Mouse (Mus musculus): Measurements from ENCODE around the gene Ntpcr. TPM values are rescaled to one million over a fixed set of nuclear protein-coding genes. Genes with fewer than 3 reads are reported as not detected.

The Ntpcr gene
- polyA plus RNA-seq, 1 experiment from 2014 or later = 19.8 TPM

DNA sequence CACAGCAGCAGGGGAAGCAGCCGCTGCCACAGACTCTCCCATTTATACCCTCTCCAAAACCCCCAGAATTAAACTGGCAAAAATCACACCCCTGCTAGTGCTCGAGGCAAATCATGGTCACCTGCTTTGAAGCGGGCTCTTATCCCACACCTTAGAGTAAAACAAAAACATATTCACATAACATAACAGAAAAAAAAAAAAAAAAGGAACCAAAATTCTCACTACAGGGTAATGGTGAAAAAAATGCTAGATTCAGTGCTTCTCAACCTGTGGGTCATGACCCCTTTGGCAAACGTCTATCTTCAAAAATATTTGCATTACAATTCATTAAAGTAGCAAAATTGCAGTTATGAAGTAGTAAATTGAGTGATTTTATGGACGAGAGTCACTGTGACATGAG lies 2.8 kb upstream of the Ntpcr start:
- 82% methylated on average over 5 of the region's 5 CpGs for WGBS
- Histone ChIP-seq H3K9ac (no peak overlapping the region), H3K4me2 (replicated peaks) (no peak overlapping the region), H3K27me3 (no peaks in the 10 kb centered on the region), H3K9me3 (replicated peaks) (no peaks in the 10 kb centered on the region), H3K36me3 (no peaks in the 10 kb centered on the region), H3K4me1 (peaks cover 2% of the 10 kb centered on the region; the same call in 1 of the 2 replicates), H3K4me3 (no peak overlapping the region), H3K27ac (no peak overlapping the region)
- no peak for ATAC-seq (ENCODE audit: low FRiP score)

DNA sequence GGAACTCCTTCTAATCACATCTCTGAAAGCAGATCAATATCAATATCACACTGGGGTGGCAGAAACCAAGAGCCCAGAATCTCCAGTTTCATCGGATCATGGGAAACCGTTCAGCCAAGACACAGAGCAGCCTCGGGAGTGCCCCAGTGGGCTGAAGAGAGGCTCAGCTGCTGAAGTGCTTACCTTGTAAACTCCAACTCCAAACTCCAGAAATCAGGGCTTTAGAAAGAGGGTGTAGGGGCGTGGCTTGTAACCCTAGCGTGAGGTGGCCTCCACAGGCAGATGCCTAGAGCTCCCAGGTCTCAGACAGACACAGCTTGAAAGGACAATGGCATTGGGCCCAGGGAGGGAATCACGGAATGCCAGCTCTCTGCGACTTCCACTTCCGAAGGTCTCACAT lies 2.0 kb upstream of the Ntpcr start:
- no peak for ATAC-seq (ENCODE audit: low FRiP score)
- no peaks in the 10 kb centered on the region for H3K9me3 ChIP-seq (replicated peaks)
- no peak overlapping the region for H3K4me3 ChIP-seq
- WGBS = 55% methylated on average over 8 of the region's 8 CpGs
- H3K27ac ChIP-seq = no peak overlapping the region
- H3K4me2 ChIP-seq (replicated peaks) = no peak overlapping the region
- H3K27me3 ChIP-seq = no peaks in the 10 kb centered on the region
- H3K36me3 ChIP-seq = no peaks in the 10 kb centered on the region
- H3K4me1 ChIP-seq = peaks cover 2% of the 10 kb centered on the region; the same call in 1 of the 2 replicates
- no peak overlapping the region for H3K9ac ChIP-seq

DNA sequence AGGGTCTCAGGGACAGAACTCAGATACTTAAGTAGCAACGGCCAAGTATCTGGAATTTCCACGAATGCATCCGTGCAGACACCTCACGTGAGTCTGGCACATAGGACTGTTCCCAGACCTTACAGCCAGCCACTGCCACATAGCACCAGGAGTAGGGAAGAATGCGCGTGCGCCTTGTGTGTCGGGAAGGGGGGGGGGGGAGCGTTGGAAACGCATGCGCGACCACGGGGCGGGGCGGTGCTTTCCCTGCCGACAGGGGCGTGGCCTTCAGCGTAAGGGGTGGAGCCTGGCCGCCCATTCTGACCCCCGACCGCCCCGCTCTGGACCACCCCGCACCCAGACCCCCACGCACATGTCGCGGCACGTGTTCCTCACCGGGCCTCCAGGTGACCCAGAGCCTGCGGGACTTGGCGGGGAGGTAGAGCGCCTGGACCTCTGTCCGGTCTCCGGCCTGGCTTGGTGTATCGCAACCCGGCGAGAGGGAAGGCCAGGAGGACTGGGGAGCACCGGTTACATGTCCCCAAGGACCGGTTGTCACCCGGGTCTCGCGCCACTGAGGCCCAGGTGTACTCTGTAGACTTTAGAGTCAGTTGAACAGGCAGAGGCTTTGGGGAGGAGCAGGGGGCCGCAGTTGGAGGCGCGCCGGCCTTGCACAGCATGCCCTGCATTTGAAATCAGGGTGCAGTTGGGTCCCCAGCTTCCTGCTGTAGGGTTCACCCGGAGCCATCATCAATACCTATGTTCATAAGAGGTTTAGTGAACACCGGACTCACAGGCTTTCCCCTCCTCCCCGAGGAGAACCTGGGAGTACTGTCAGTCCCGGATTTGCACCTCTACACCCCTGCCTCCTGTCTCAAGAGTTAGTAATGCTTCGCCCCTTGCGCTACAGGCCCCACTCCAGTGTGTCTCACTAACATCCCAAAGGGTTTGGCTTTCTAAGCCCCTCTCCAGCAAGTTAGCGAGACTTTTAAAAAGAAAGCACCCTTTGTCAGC lies 4.5 kb downstream of the Ntpcr start:
- Histone ChIP-seq H3K27me3 (no peaks in the 10 kb centered on the region), H3K36me3 (no peaks in the 10 kb centered on the region), H3K9me3 (replicated peaks) (no peaks in the 10 kb centered on the region), H3K4me1 (peaks cover 9% of the 10 kb centered on the region; the same call in 1 of the 2 replicates), H3K9ac (peak overlapping the region; percentile 75), H3K4me2 (replicated peaks) (peak overlapping the region; percentile 72), H3K4me3 (peak overlapping the region; percentile 68), H3K27ac (no peak overlapping the region)
- ATAC-seq (ENCODE audit: low FRiP score) = peak; percentile 95
- 8% methylated on average over 50 of the region's 52 CpGs for WGBS

DNA sequence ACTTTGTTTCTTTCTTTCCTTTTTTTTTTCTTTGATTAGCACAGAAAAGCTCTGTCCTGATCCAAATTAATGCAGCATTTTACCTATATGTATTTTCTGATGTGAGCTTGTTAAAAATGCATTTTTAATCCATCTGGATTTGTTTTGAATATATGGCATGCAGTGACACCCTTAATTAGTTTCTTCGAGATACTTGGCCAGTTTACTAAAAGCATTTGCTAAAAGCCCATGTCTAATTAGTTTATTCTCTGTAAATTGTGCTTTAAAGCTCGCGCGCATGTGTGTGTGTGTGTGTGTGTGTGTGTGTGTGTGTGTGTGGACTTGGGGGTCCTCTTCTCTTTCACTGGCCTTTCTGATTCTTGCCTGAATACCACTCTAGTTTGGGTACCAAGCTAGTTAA lies 9.2 kb downstream of the Ntpcr start:
- ATAC-seq (ENCODE audit: low FRiP score) = no peak
- no peaks in the 10 kb centered on the region for H3K9me3 ChIP-seq (replicated peaks)
- H3K9ac ChIP-seq = no peak overlapping the region
- peaks cover 15% of the 10 kb centered on the region; the same call in 1 of the 2 replicates for H3K4me1 ChIP-seq
- 90% methylated on average over 4 of the region's 4 CpGs for WGBS
- H3K27me3 ChIP-seq = no peaks in the 10 kb centered on the region
- no peaks in the 10 kb centered on the region for H3K36me3 ChIP-seq
- no peak overlapping the region for H3K4me3 ChIP-seq
- no peak overlapping the region for H3K4me2 ChIP-seq (replicated peaks)
- no peak overlapping the region for H3K27ac ChIP-seq

DNA sequence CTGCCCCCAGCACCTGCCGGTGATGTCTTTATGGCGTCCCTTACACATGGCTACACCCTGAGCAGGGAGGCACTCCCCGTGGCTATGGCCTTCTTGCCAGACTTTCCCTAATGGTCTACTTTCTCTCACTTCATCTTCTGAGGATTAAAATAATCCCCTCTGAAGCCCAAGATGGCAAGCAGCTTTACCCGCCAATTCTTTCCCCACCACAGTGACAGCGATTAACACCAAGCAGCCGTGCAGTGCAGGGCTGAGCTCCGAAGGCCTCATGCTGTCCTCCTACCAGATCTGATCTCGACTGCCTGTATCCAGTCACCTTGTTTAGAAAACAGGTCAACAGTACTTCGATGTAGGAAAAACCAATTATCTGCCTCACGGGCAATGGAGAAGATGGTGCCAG lies 10.9 kb downstream of the Ntpcr start:
- WGBS = 83% methylated on average over 10 of the region's 10 CpGs
- ATAC-seq (ENCODE audit: low FRiP score) = no peak
- no peak overlapping the region for H3K4me3 ChIP-seq

DNA sequence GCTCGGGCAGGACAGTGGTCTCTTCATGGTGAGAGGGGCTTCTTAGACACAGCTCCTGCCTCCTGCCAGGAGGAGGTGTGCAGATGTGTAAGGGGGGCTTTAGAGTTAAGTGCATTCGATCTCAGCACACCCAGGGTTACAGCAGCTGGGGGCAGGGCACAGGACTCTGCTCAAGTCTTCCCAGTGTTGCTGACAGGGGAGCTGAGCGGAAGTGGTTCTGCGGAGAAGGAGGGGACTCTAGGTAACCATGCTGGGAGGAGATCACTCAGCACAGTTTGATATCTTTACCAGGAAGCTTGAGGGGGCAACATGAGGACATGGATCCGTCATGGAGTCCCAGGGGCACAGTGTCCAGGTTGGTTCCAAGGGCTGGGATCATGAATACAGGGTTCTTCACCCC lies 11.6 kb downstream of the Ntpcr start:
- H3K27ac ChIP-seq = no peak overlapping the region
- WGBS = 75% methylated on average over 5 of the region's 5 CpGs
- H3K27me3 ChIP-seq = no peaks in the 10 kb centered on the region
- no peaks in the 10 kb centered on the region for H3K9me3 ChIP-seq (replicated peaks)
- no peak overlapping the region for H3K4me3 ChIP-seq
- H3K4me1 ChIP-seq = peaks cover 9% of the 10 kb centered on the region; the same call in 1 of the 2 replicates
- H3K9ac ChIP-seq = no peak overlapping the region
- H3K4me2 ChIP-seq (replicated peaks) = no peak overlapping the region
- H3K36me3 ChIP-seq = no peaks in the 10 kb centered on the region
- ATAC-seq (ENCODE audit: low FRiP score) = no peak

More for the DNA sequence above, 10.9 kb downstream of the Ntpcr start:
- H3K4me2 ChIP-seq (replicated peaks) = no peak overlapping the region
- H3K4me1 ChIP-seq = peaks cover 9% of the 10 kb centered on the region; the same call in 1 of the 2 replicates
- H3K27me3 ChIP-seq = no peaks in the 10 kb centered on the region
- no peak overlapping the region for H3K9ac ChIP-seq
- no peaks in the 10 kb centered on the region for H3K36me3 ChIP-seq
- H3K27ac ChIP-seq = no peak overlapping the region
- H3K9me3 ChIP-seq (replicated peaks) = no peaks in the 10 kb centered on the region

DNA sequence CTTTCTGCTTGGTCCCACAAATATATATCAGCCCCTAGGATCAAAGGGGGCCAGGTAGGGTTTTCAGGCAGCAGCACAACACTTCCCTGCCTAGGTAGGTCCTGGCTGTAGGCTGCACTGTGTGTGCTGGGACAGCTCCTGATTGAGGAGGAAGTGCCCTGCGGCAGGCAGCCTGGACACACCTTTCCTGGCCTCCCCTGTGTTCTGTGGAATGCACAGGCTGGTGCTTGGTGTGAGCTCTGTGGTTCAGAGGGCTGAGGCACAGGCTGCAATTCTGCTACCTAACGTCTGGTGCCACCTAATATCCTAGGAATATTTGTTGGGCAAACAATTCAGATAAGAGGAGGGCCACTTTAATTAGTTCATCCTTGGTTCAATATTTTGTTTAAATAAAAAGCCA lies 12.1 kb downstream of the Ntpcr start:
- Histone ChIP-seq H3K36me3 (no peaks in the 10 kb centered on the region), H3K9me3 (replicated peaks) (no peaks in the 10 kb centered on the region)

DNA sequence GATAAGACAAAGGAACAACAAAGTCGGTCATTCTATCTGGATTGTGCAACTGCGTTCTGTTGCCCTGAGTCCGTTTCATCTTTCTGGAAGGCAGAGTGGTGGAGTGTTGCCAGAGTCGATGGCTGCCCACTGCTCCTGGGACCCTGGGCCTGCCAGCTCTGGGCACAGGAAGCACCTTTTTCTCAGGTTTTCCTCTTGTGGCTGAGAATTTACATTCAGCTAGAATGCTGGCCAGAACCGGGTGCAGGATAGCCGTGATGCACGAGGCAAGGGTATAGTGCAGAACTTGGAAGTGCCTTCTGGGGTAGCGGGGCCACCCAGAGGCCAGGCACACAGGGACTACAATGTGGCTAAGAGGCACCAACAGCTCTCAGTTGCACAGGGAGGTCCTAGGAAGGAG lies 12.6 kb downstream of the Ntpcr start:
- H3K27ac ChIP-seq = no peak overlapping the region
- no peak overlapping the region for H3K4me3 ChIP-seq
- no peak overlapping the region for H3K9ac ChIP-seq
- ATAC-seq (ENCODE audit: low FRiP score) = no peak
- peaks cover 11% of the 10 kb centered on the region for H3K4me1 ChIP-seq
- H3K9me3 ChIP-seq (replicated peaks) = no peaks in the 10 kb centered on the region
- H3K27me3 ChIP-seq = no peaks in the 10 kb centered on the region
- no peaks in the 10 kb centered on the region for H3K36me3 ChIP-seq
- H3K4me2 ChIP-seq (replicated peaks) = no peak overlapping the region
- WGBS = 87% methylated on average over 8 of the region's 8 CpGs

More for the DNA sequence above, 12.1 kb downstream of the Ntpcr start:
- H3K4me1 ChIP-seq = peaks cover 9% of the 10 kb centered on the region
- H3K27ac ChIP-seq = no peak overlapping the region
- no peak overlapping the region for H3K4me2 ChIP-seq (replicated peaks)
- H3K27me3 ChIP-seq = no peaks in the 10 kb centered on the region
- no peak overlapping the region for H3K9ac ChIP-seq
- 70% methylated on average over 2 of the region's 2 CpGs for WGBS
- no peak overlapping the region for H3K4me3 ChIP-seq
- ATAC-seq (ENCODE audit: low FRiP score) = no peak

DNA sequence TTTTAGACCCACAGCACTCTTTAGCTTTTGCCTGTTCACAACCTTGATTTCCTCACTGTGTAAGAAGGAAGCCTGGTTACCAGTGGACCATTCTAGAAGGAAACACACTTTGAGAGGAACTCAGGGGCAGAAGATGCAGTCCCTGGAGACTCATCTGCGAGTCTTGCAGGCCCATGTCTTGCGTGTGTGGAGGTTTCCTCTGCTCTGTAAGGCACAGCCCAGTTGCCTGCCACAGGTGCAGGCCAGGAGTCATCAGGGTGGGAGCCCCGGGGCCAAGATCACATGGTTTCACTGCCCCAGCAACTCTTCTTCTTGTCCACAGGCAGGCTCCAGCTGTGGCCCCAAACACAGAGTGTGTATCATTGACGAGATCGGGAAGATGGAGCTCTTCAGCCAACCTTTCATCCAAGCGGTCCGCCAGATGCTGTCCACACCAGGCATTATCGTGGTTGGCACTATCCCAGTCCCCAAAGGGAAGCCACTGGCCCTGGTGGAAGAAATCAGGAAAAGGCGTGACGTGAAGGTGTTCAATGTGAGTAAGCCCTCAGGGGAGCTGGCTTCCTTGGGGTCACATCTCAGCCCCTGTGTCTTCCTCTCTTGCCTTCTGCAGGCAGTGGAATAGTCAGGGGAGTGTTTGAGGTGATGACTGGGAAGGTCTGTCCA lies 15.3 kb downstream of the Ntpcr start:
- no peaks in the 10 kb centered on the region for H3K9me3 ChIP-seq (replicated peaks)
- no peaks in the 10 kb centered on the region for H3K27me3 ChIP-seq
- H3K36me3 ChIP-seq = no peaks in the 10 kb centered on the region
- H3K4me1 ChIP-seq = peaks cover 4% of the 10 kb centered on the region
- 86% methylated on average over 10 of the region's 10 CpGs for WGBS
- H3K9ac ChIP-seq = no peak overlapping the region
- ATAC-seq (ENCODE audit: low FRiP score) = no peak
- no peak overlapping the region for H3K27ac ChIP-seq
- no peak overlapping the region for H3K4me3 ChIP-seq
- no peak overlapping the region for H3K4me2 ChIP-seq (replicated peaks)

DNA sequence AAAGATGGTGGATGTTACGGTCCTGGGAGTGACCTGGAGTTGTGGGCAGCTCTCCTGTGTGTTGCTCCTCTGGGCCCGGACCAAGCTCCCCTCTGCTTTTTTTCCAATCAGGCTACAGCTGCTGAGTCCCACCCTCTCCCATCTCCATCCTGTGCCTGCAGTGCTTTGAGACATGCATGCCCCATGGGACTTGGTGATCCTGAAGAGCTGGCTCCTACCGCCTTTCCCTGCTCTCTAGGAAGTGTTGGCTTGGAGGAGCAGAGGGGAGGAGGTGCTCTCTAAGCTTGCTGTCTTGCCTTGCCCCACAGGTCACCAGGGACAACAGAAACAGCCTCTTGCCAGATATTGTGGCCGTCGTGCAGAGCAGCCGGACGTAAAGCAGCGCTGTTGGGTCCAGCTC lies 17.6 kb downstream of the Ntpcr start:
- Histone ChIP-seq H3K9me3 (replicated peaks) (no peaks in the 10 kb centered on the region), H3K27ac (no peak overlapping the region), H3K36me3 (no peaks in the 10 kb centered on the region), H3K4me1 (peaks cover 9% of the 10 kb centered on the region), H3K9ac (no peak overlapping the region), H3K4me3 (no peak overlapping the region), H3K4me2 (replicated peaks) (no peak overlapping the region), H3K27me3 (no peaks in the 10 kb centered on the region)
- WGBS = 73% methylated on average over 8 of the region's 8 CpGs
- ATAC-seq (ENCODE audit: low FRiP score) = no peak

DNA sequence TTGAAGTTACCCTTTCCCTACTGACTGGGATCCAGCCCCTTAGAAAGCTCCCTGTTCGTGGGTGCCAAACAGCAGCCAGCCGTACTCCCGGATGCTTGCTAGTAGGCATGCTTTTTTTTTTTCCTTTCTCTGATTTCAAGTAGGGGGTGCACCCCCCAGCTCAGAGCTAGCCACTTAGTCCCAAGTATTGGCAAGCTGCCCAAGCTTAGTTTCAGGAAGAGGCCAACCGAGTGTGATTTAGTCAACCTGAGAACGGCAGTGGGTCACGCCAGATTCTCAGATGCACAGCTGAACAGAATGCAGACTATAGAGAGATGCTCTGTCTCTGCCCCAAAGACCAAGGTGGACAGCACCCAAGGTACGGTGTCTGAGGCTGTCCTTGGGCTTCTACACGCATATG lies 21.1 kb downstream of the Ntpcr start:
- Histone ChIP-seq H3K4me1 (peaks cover 9% of the 10 kb centered on the region), H3K9me3 (replicated peaks) (no peaks in the 10 kb centered on the region), H3K27me3 (no peaks in the 10 kb centered on the region), H3K36me3 (no peaks in the 10 kb centered on the region), H3K27ac (no peak overlapping the region; the same call in 1 of the 2 replicates), H3K4me3 (no peak overlapping the region), H3K9ac (no peak overlapping the region), H3K4me2 (replicated peaks) (no peak overlapping the region)
- 75% methylated on average over 8 of the region's 8 CpGs for WGBS
- no peak for ATAC-seq (ENCODE audit: low FRiP score)

DNA sequence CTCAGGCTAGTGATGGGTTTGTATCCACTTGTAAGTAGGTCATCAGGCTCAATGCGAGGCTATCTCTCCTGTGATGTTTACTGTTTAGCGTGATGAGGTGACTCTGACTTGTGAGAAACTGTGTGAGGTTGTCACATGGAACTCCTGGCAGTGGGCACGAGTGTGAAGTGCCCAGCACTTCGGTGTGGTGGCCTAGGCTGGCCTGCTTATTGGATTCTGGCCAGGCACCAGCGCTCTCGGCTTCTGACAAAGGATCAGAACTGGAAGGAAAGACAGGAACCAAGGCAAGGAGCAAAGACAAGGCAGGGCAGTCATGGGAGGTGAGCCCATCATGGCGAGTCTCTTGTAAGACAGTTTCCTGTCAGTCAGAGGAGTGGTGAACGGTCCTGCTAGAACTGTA lies 26.1 kb downstream of the Ntpcr start:
- Histone ChIP-seq H3K4me1 (peaks cover 15% of the 10 kb centered on the region), H3K27me3 (no peaks in the 10 kb centered on the region), H3K9me3 (replicated peaks) (no peaks in the 10 kb centered on the region), H3K9ac (no peak overlapping the region), H3K4me2 (replicated peaks) (no peak overlapping the region), H3K36me3 (no peaks in the 10 kb centered on the region), H3K27ac (no peak overlapping the region), H3K4me3 (no peak overlapping the region)
- WGBS = 84% methylated on average over 8 of the region's 8 CpGs
- no peak for ATAC-seq (ENCODE audit: low FRiP score)

Data from hindbrain, embryonic 12.5 days (tissue).